Mouse (Mus musculus) stomach, postnatal 0 days (tissue): ENCODE data around the gene Pdss2.

Source experiments
- CTCF ChIP-seq: IDR thresholded peaks from 2 replicates; pipeline ENCODE4 v1.5.1; 2016; ENCODE audit warnings: antibody characterized with exemption, low read depth, mild to moderate bottlenecking, moderate library complexity
- EP300 ChIP-seq: optimal IDR thresholded peaks from 2 replicates; pipeline ENCODE3; 2016; ENCODE audit warnings: antibody characterized with exemption

GRCm38 (mm10) chr10:43463227-43463626, 241.9 kb downstream of the Pdss2 start:
- TF ChIP-seq CTCF (no peak), EP300 (no peak)
